Mouse (Mus musculus) C2C12 (cell line): ENCODE data around the gene Tbc1d1.

ENCODE experiments used
- CTCF ChIP-seq: IDR thresholded peaks from one replicate; pipeline ENCODE4 v1.5.1; 2011; ENCODE audit not compliant: control insufficient read depth, insufficient read depth, insufficient read length
- MAX ChIP-seq: IDR thresholded peaks from one replicate; pipeline ENCODE4 v1.6.1; 2011; ENCODE audit warnings: mild to moderate bottlenecking, control low read depth
- MYOD1 ChIP-seq: IDR thresholded peaks from one replicate; pipeline ENCODE4 v1.6.1; 2011; ENCODE audit warnings: low read depth; ENCODE audit not compliant: control insufficient read depth, insufficient read length
- MYOG ChIP-seq: IDR thresholded peaks from one replicate; pipeline ENCODE4 v1.6.1; 2011; ENCODE audit not compliant: control insufficient read depth, insufficient read length; ENCODE audit errors: extremely low read depth
- USF1 ChIP-seq: IDR thresholded peaks from one replicate; pipeline ENCODE4 v1.6.1; 2011; ENCODE audit warnings: low read depth, mild to moderate bottlenecking, control low read depth, moderate library complexity

DNA sequence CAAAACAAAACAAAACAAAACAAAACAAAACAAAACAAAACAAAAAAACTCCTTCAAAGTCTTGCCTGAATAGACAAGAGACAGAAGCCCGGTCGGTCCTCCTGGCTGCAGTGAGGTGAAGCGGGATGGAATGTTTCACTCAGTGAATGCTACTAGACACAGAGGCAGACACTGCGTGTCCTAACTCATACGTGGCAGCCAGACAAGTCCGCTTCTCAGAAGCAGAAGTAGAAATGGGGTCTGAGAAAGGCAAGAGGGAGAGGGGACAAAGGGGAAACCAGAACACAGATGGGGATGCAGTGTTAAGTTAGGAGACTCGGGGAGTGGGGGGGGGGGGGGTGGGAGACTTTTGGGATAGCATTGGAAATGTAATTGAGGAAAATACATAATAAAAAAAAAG is 220.4 kb downstream of the Tbc1d1 start:
- no peak for TF ChIP-seq CTCF
- TF ChIP-seq MYOG, result no peak
- TF ChIP-seq MAX, result no peak
- no peak for TF ChIP-seq USF1
- TF ChIP-seq MYOD1, result no peak
